Mouse (Mus musculus): ENCODE results near the gene Igsf6.

DNA sequence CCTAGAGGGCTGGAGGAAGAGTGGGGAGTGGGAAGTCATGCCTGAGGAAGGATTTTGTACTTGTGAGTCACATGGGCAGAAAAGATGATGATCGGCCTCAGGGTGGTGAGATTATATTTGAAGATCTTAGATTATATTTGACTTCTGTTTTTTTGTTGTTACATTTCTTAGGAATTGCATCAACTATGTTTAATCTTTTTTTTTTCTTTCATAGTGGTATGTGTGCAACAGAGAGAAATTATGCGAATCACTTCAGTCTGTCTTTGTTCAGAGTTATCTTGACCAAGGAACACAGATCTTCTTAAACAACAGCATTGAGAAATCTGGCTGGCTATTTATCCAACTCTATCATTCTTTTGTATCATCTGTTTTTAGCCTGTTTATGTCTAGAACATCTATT is 26.7 kb downstream of the Igsf6 start:
- no peak for TF ChIP-seq CTCF (IDR thresholded peaks at IDR 0.05; ENCODE audit: low read depth)
- no peak for TF ChIP-seq EP300 (IDR thresholded peaks at IDR 0.05; ENCODE audit: low read depth)
